Mouse (Mus musculus): ENCODE results near the gene Slc39a11.

DNA sequence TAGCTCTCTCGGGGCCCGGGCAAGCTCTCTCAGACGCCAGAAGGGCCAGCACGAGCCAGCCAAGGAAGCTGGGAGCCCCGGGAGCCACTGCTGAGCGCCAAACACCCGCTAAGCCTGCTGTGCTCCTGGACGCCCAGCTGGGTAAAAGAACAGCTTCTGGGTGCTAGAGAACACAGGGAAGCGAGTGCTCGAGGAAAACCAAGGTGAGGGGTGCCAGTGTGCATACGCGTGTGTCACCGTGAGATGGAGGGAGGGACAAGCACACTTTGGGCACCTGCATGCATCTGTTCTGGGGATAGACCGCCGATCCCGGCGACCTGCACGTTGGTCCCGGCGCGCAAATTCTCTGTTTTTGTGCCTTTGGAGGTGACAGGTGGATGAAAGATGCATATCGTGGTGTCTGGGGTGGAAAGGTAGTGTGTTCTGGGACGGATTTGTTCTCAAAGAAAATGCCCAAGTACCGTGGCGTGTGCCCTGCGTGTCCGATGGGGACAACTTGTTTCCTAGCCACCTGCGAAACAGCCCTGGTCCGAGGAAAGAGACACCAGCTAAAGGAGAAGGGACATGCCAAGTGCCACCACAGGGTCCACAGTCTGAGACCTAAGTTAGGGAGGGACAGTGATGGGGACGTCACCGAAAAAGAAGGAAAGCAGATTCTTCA lies 30.3 kb downstream of the Slc39a11 start:
- no peak for TF ChIP-seq CTCF (IDR thresholded peaks at IDR 0.05; ENCODE audit: low read depth, low read length)
- TF ChIP-seq GATA1 (IDR thresholded peaks at IDR 0.05; ENCODE audit: borderline replicate concordance, low read length), result no peak
- no peak for TF ChIP-seq POLR2AphosphoS5 (IDR thresholded peaks at IDR 0.05; ENCODE audit: insufficient replicate concordance, low read depth, low read length)
- TF ChIP-seq TAL1 (conservative IDR thresholded peaks at IDR 0.05; ENCODE audit: low read depth, low read length), result no peak
- TF ChIP-seq GATA2 (IDR thresholded peaks at IDR 0.05; ENCODE audit: borderline replicate concordance, low read depth, low read length), result no peak
